Mouse (Mus musculus): ENCODE measurements at regions not wholly inside any gene's neighbourhood (a gene's known extent, or its start where the extent isn't known, plus 50 kb on each side); places are given as distances from the start of the nearest gene placed in this dataset.

DNA sequence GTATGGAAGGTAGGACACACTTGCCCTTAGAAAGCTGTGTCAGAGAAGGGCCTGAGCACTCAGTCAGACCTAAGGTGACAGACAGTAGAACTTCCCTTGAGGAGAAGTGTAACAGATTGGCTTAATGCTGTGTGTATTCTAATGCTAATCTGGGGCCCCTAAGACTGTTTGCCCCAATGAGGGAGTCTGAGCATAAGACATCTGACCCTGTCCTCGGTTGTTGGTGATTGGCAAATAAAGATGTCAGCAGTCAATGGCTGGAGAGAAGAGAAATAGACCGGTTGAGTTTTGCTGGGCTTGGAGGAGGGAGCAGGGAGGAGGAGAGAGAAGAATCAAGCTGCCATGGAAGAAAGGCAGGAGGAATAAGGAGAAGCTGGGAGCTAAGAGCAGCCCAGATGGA is 147.0 kb upstream of the Rxfp2 start:
- TF ChIP-seq POLR2A (IDR thresholded peaks at IDR 0.05; ENCODE audit: borderline replicate concordance, extremely low read depth, insufficient read depth, insufficient read length, poor library complexity, severe bottlenecking) (no peak), CTCF (IDR thresholded peaks at IDR 0.05; ENCODE audit: borderline replicate concordance, extremely low read depth, insufficient read depth, insufficient read length) (no peak)

Measured in brain, embryonic 14.5 days (tissue).